7 mouse cellular contexts compared by ENCODE assay signal in the genomic region with DNA sequence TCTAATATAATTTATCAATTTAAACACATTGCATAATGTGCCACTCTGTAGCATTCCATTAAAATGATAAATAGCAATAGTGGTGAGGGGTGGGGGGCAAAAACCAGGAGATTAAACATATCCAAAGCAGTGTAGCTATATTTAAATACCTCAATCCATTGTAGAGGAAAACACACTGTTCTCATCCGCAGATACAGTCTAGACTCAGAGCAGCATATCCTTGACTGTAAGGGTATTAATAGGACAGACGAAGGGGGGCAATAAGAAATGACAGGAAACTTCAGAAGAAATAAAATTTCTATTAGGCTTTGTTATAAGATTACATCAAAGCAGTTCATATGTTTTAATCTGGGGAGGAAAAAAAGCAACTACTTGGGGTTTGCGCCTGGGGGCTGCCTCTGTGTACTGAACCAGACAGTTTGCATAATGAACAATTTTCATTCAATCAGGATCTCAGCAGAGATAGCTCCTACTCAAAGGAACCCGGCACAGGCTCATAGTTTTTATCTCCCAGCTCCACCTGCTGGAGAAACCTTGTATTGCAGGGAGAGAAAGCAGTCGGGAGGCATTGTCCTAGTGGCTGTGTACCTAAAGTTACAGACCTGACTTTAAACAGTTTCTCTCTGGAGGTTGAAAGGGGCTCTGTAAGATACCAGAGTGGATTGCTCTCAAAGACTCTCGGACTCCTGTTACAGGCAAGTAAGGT. TPM values are rescaled to one million over a fixed set of nuclear protein-coding genes. Genes with fewer than 3 reads are reported as not detected.
A peak's percentile ranks its signal among the peaks of the same experiment; 100 is the strongest.
DNase-seq lines count a peak whose midpoint lies in the region; ATAC-seq and TF ChIP-seq lines count a peak whose summit lies in the region.

No protein-coding gene starts in this region.

- ATAC-seq in intestine, embryonic 15.5 days: peak; percentile 55
- peak; percentile 69 for ATAC-seq in midbrain, embryonic 15.5 days (replicated peaks)

- H3K36me3 ChIP-seq in intestine, embryonic 15.5 days: no peaks in the 10 kb centered on the region
- H3K36me3 ChIP-seq in midbrain, embryonic 15.5 days (replicated peaks): no peaks in the 10 kb centered on the region
- H3K36me3 ChIP-seq in spleen, adult 2 months (ENCODE audit: control insufficient read depth, insufficient read depth, low read length): no peaks in the 10 kb centered on the region

- H3K4me3 ChIP-seq in intestine, embryonic 15.5 days (replicated peaks): no peak overlapping the region
- no peak overlapping the region for H3K4me3 ChIP-seq in midbrain, embryonic 15.5 days
- no peak overlapping the region for H3K4me3 ChIP-seq in spleen, adult 2 months (ENCODE audit: extremely low read depth, insufficient read depth, insufficient read length)

- H3K27me3 ChIP-seq in intestine, embryonic 15.5 days (replicated peaks): peaks cover 7% of the 10 kb centered on the region; the same call in 1 of the 2 replicates
- no peaks in the 10 kb centered on the region for H3K27me3 ChIP-seq in midbrain, embryonic 15.5 days (replicated peaks)
- no peaks in the 10 kb centered on the region for H3K27me3 ChIP-seq in spleen, adult 2 months (ENCODE audit: control insufficient read depth, insufficient read depth, low read length)

- no peak overlapping the region for H3K4me2 ChIP-seq in intestine, embryonic 15.5 days (replicated peaks)
- peak overlapping the region; percentile 32 for H3K4me2 ChIP-seq in midbrain, embryonic 15.5 days

- H3K4me1 ChIP-seq in intestine, embryonic 15.5 days (replicated peaks): peaks cover 14% of the 10 kb centered on the region
- peaks cover 53% of the 10 kb centered on the region for H3K4me1 ChIP-seq in midbrain, embryonic 15.5 days
- no peaks in the 10 kb centered on the region for H3K4me1 ChIP-seq in spleen, adult 2 months (ENCODE audit: control insufficient read depth, insufficient read depth, insufficient read length)

- no peak overlapping the region for H3K9ac ChIP-seq in intestine, embryonic 15.5 days
- H3K9ac ChIP-seq in midbrain, embryonic 15.5 days: no peak overlapping the region

- DNase-seq in adrenal gland, adult 2 months: peak; percentile 90
- peak; percentile 78 for DNase-seq in embryo, embryonic 11.5 days (ENCODE audit: low read depth, low spot score)
- DNase-seq in gastrocnemius, postnatal 4 days (ENCODE audit: low spot score in 2 of 2): peak; percentile 58 to 85
- peak; percentile 95 to 98 for DNase-seq in left cerebral cortex, postnatal 25 days (ENCODE audit: low spot score in 2 of 2)
- peak; percentile 70 to 82 for DNase-seq in spleen, adult 2 months (ENCODE audit: low read depth in 1 of 2, low spot score in 2 of 2)

- H3K9me3 ChIP-seq in intestine, embryonic 15.5 days: no peaks in the 10 kb centered on the region
- H3K9me3 ChIP-seq in midbrain, embryonic 15.5 days: no peaks in the 10 kb centered on the region

- WGBS in intestine, embryonic 15.5 days: 17% methylated on average over 6 of the region's 6 CpGs
- WGBS in midbrain, embryonic 15.5 days: 11% methylated on average over 6 of the region's 6 CpGs
- 26% methylated on average over 6 of the region's 6 CpGs for WGBS in spleen, adult 2 months

- TF ChIP-seq CTCF in spleen, adult 2 months (IDR thresholded peaks at IDR 0.05; ENCODE audit: extremely low read depth, insufficient read depth, insufficient read length, insufficient replicate concordance): peak; percentile 75; the same call in 1 of the 2 replicates

- no peak for TF ChIP-seq POLR2A in spleen, adult 2 months (IDR thresholded peaks at IDR 0.05; ENCODE audit: low read depth, low read length)

- no peak overlapping the region for H3K27ac ChIP-seq in intestine, embryonic 15.5 days
- H3K27ac ChIP-seq in midbrain, embryonic 15.5 days: peak overlapping the region; percentile 72
- no peak overlapping the region for H3K27ac ChIP-seq in spleen, adult 2 months (ENCODE audit: insufficient read depth, low read length)

- intact Hi-C loops in left cerebral cortex, postnatal 25 days (cut with DNase I): loop anchor here (1.0 to 10.0 kb wide), 3 partner anchors 97 to 346 kb away; a partner anchor contains a TSS

RNA-seq across cellular contexts. Expression of a gene that starts 57.4 kb away (rescaled TPM):
- total RNA-seq in adrenal gland, adult 2 months (2021): 10 to 100 TPM; 35.6 to 54.9 TPM
- polyA plus RNA-seq in adrenal gland, adult 2 months (2012; rRNA removed): 11.8 and 16.4 TPM in 2 replicates
- total RNA-seq in gastrocnemius, postnatal 4 days (2021): 10 to 100 TPM; 65.9 to 66.9 TPM
- 86.2 and 100 TPM in 2 replicates for polyA plus RNA-seq in intestine, embryonic 15.5 days (2015; fragmentation: Nextera tagmentation; extraction: Ambion mirVana)
- total RNA-seq in left cerebral cortex, postnatal 25 days (2021): 10 to 100 TPM; 44.2 to 46.9 TPM
- polyA plus RNA-seq in midbrain, embryonic 15.5 days (2015; fragmentation: Nextera tagmentation; extraction: Ambion mirVana): 49.1 and 49.6 TPM in 2 replicates
- polyA plus RNA-seq in spleen, adult 2 months (2012; rRNA removed): 23.6 and 26.2 TPM in 2 replicates

RNA-seq across cellular contexts. Expression of a gene that starts 57.5 kb away (rescaled TPM):
- total RNA-seq in adrenal gland, adult 2 months (2021): 10 to 100 TPM in 1 of 2 experiments, 1 to 10 TPM in 1; 5.2 to 12.5 TPM
- 6.3 and 6.8 TPM in 2 replicates for polyA plus RNA-seq in adrenal gland, adult 2 months (2012; rRNA removed)
- 10 to 100 TPM in 1 of 2 experiments, 1 to 10 TPM in 1; 8.5 to 11.2 TPM for total RNA-seq in gastrocnemius, postnatal 4 days (2021)
- polyA plus RNA-seq in intestine, embryonic 15.5 days (2015; fragmentation: Nextera tagmentation; extraction: Ambion mirVana): 9.2 and 9.3 TPM in 2 replicates
- 10 to 100 TPM; 12.1 to 12.5 TPM for total RNA-seq in left cerebral cortex, postnatal 25 days (2021)
- polyA plus RNA-seq in midbrain, embryonic 15.5 days (2015; fragmentation: Nextera tagmentation; extraction: Ambion mirVana): 16.8 and 17.2 TPM in 2 replicates
- polyA plus RNA-seq in spleen, adult 2 months (2012; rRNA removed): 4.0 and 4.7 TPM in 2 replicates
